Mouse (Mus musculus): Measurements from ENCODE around the gene Pcx. TPM values are rescaled to one million over a fixed set of nuclear protein-coding genes. Genes with fewer than 3 reads are reported as not detected.

The Pcx gene
- polyA plus RNA-seq, 1 experiment from 2014 or later = 11.6 TPM

- H3K4me3 ChIP-seq = no peak overlapping the region
- H3K9me3 ChIP-seq = no peaks in the 10 kb centered on the region
- peak overlapping the region; percentile 16 for H3K4me2 ChIP-seq
- H3K27me3 ChIP-seq (replicated peaks) = no peaks in the 10 kb centered on the region; the same call in 1 of the 2 replicates
- peak overlapping the region; percentile 63 for H3K27ac ChIP-seq (replicated peaks)
- H3K36me3 ChIP-seq = no peaks in the 10 kb centered on the region
- peaks cover 34% of the 10 kb centered on the region for H3K4me1 ChIP-seq
- WGBS = 63% methylated on average over 8 of the region's 8 CpGs
- H3K9ac ChIP-seq = no peak overlapping the region
- peak; percentile 56; the same call in 1 of the 2 replicates for ATAC-seq (ENCODE audit: extremely low read depth, insufficient number of reproducible peaks, low FRiP score, low TSS enrichment)
Observed at GRCm38 (mm10) chr19:4557796-4558569, 47.7 kb downstream of the Pcx start.

GRCm38 (mm10) chr19:4558570-4558955, 48.3 kb downstream of the Pcx start:
- peak overlapping the region; percentile 16 for H3K4me2 ChIP-seq
- H3K9ac ChIP-seq = no peak overlapping the region
- H3K27ac ChIP-seq (replicated peaks) = peak overlapping the region; percentile 63

GRCm38 (mm10) chr19:4559011-4559410, 48.7 kb downstream of the Pcx start:
- Histone ChIP-seq H3K9me3 (no peaks in the 10 kb centered on the region), H3K4me3 (no peak overlapping the region), H3K9ac (no peak overlapping the region), H3K4me1 (peaks cover 34% of the 10 kb centered on the region), H3K27me3 (replicated peaks) (no peaks in the 10 kb centered on the region; the same call in 1 of the 2 replicates), H3K4me2 (peak overlapping the region; percentile 16), H3K36me3 (no peaks in the 10 kb centered on the region), H3K27ac (replicated peaks) (peak overlapping the region; percentile 63)
- no peak for ATAC-seq (ENCODE audit: extremely low read depth, insufficient number of reproducible peaks, low FRiP score, low TSS enrichment)
- 46% methylated on average over 3 of the region's 3 CpGs for WGBS

More at GRCm38 (mm10) chr19:4558570-4558955, 48.3 kb downstream of the Pcx start:
- H3K27me3 ChIP-seq (replicated peaks) = no peaks in the 10 kb centered on the region; the same call in 1 of the 2 replicates
- peak; percentile 66 for ATAC-seq (ENCODE audit: extremely low read depth, insufficient number of reproducible peaks, low FRiP score, low TSS enrichment)
- 20% methylated on average over 3 of the region's 3 CpGs for WGBS
- no peak overlapping the region for H3K4me3 ChIP-seq
- H3K4me1 ChIP-seq = peaks cover 34% of the 10 kb centered on the region
- H3K36me3 ChIP-seq = no peaks in the 10 kb centered on the region
- no peaks in the 10 kb centered on the region for H3K9me3 ChIP-seq

- H3K36me3 ChIP-seq = no peaks in the 10 kb centered on the region
- H3K4me3 ChIP-seq = no peak overlapping the region
- WGBS = 78% methylated on average over 2 of the region's 2 CpGs
- peak overlapping the region; percentile 63 for H3K27ac ChIP-seq (replicated peaks)
- H3K9ac ChIP-seq = peak overlapping the region; percentile 37; the same call in 1 of the 2 replicates
- no peak for ATAC-seq (ENCODE audit: extremely low read depth, insufficient number of reproducible peaks, low FRiP score, low TSS enrichment)
- H3K9me3 ChIP-seq = no peaks in the 10 kb centered on the region
- peak overlapping the region; percentile 16; the same call in 1 of the 2 replicates for H3K4me2 ChIP-seq
- peaks cover 34% of the 10 kb centered on the region for H3K4me1 ChIP-seq
- no peaks in the 10 kb centered on the region; the same call in 1 of the 2 replicates for H3K27me3 ChIP-seq (replicated peaks)
Observed at GRCm38 (mm10) chr19:4559588-4559987, 49.3 kb downstream of the Pcx start.

- no peak for ATAC-seq (ENCODE audit: extremely low read depth, insufficient number of reproducible peaks, low FRiP score, low TSS enrichment)
- 74% methylated on average over 5 of the region's 5 CpGs for WGBS
- no peak overlapping the region; the same call in 1 of the 2 replicates for H3K27ac ChIP-seq (replicated peaks)
Observed at GRCm38 (mm10) chr19:4560205-4560604, 49.9 kb downstream of the Pcx start.

GRCm38 (mm10) chr19:4565678-4566077, 55.4 kb downstream of the Pcx start:
- H3K9ac ChIP-seq = no peak overlapping the region
- WGBS = 85% methylated on average over 5 of the region's 5 CpGs
- no peak overlapping the region for H3K4me3 ChIP-seq
- no peak overlapping the region for H3K27ac ChIP-seq (replicated peaks)
- no peak overlapping the region for H3K4me2 ChIP-seq
- no peaks in the 10 kb centered on the region for H3K9me3 ChIP-seq
- H3K36me3 ChIP-seq = no peaks in the 10 kb centered on the region
- H3K4me1 ChIP-seq = peaks cover 23% of the 10 kb centered on the region
- H3K27me3 ChIP-seq (replicated peaks) = no peaks in the 10 kb centered on the region
- no peak for ATAC-seq (ENCODE audit: extremely low read depth, insufficient number of reproducible peaks, low FRiP score, low TSS enrichment)

More at GRCm38 (mm10) chr19:4560205-4560604, 49.9 kb downstream of the Pcx start:
- Histone ChIP-seq H3K4me3 (no peak overlapping the region), H3K9me3 (no peaks in the 10 kb centered on the region), H3K4me1 (peaks cover 34% of the 10 kb centered on the region), H3K36me3 (no peaks in the 10 kb centered on the region), H3K9ac (no peak overlapping the region), H3K4me2 (no peak overlapping the region), H3K27me3 (replicated peaks) (no peaks in the 10 kb centered on the region; the same call in 1 of the 2 replicates)

GRCm38 (mm10) chr19:4566880-4567279, 56.6 kb downstream of the Pcx start:
- Histone ChIP-seq H3K4me3 (no peak overlapping the region), H3K27ac (replicated peaks) (no peak overlapping the region), H3K36me3 (no peaks in the 10 kb centered on the region), H3K4me2 (no peak overlapping the region), H3K9me3 (no peaks in the 10 kb centered on the region), H3K4me1 (peaks cover 23% of the 10 kb centered on the region), H3K9ac (no peak overlapping the region), H3K27me3 (replicated peaks) (no peaks in the 10 kb centered on the region)
- 75% methylated on average over 2 of the region's 2 CpGs for WGBS
- ATAC-seq (ENCODE audit: extremely low read depth, insufficient number of reproducible peaks, low FRiP score, low TSS enrichment) = no peak

GRCm38 (mm10) chr19:4567665-4568064, 57.4 kb downstream of the Pcx start:
- H3K27ac ChIP-seq (replicated peaks) = no peak overlapping the region
- H3K36me3 ChIP-seq = no peaks in the 10 kb centered on the region
- H3K4me1 ChIP-seq = peaks cover 23% of the 10 kb centered on the region
- ATAC-seq (ENCODE audit: extremely low read depth, insufficient number of reproducible peaks, low FRiP score, low TSS enrichment) = no peak
- no peaks in the 10 kb centered on the region for H3K27me3 ChIP-seq (replicated peaks)
- no peaks in the 10 kb centered on the region for H3K9me3 ChIP-seq
- no peak overlapping the region for H3K9ac ChIP-seq
- no peak overlapping the region for H3K4me2 ChIP-seq
- 71% methylated on average over 2 of the region's 2 CpGs for WGBS
- H3K4me3 ChIP-seq = no peak overlapping the region

GRCm38 (mm10) chr19:4568832-4569231, 58.6 kb downstream of the Pcx start:
- H3K4me1 ChIP-seq = peaks cover 23% of the 10 kb centered on the region
- no peaks in the 10 kb centered on the region for H3K27me3 ChIP-seq (replicated peaks)
- H3K9me3 ChIP-seq = no peaks in the 10 kb centered on the region
- H3K27ac ChIP-seq (replicated peaks) = peak overlapping the region; percentile 45
- WGBS = 26% methylated on average over 4 of the region's 4 CpGs
- no peak overlapping the region for H3K4me3 ChIP-seq
- no peak; the same call in 1 of the 2 replicates for ATAC-seq (ENCODE audit: extremely low read depth, insufficient number of reproducible peaks, low FRiP score, low TSS enrichment)
- H3K36me3 ChIP-seq = no peaks in the 10 kb centered on the region
- no peak overlapping the region for H3K4me2 ChIP-seq
- H3K9ac ChIP-seq = no peak overlapping the region

- Histone ChIP-seq H3K9ac (no peak overlapping the region), H3K4me3 (no peak overlapping the region), H3K4me1 (peaks cover 23% of the 10 kb centered on the region), H3K9me3 (no peaks in the 10 kb centered on the region), H3K36me3 (no peaks in the 10 kb centered on the region), H3K27me3 (replicated peaks) (no peaks in the 10 kb centered on the region), H3K4me2 (no peak overlapping the region), H3K27ac (replicated peaks) (peak overlapping the region; percentile 45; the same call in 1 of the 2 replicates)
- WGBS = 77% methylated on average over 17 of the region's 17 CpGs
- no peak for ATAC-seq (ENCODE audit: extremely low read depth, insufficient number of reproducible peaks, low FRiP score, low TSS enrichment)
Observed at GRCm38 (mm10) chr19:4569356-4570236, 59.3 kb downstream of the Pcx start.

- Histone ChIP-seq H3K9me3 (no peaks in the 10 kb centered on the region), H3K4me3 (no peak overlapping the region), H3K9ac (no peak overlapping the region), H3K36me3 (no peaks in the 10 kb centered on the region), H3K27me3 (replicated peaks) (no peaks in the 10 kb centered on the region), H3K27ac (replicated peaks) (no peak overlapping the region), H3K4me1 (peaks cover 23% of the 10 kb centered on the region), H3K4me2 (no peak overlapping the region)
- 81% methylated on average over 11 of the region's 11 CpGs for WGBS
- no peak for ATAC-seq (ENCODE audit: extremely low read depth, insufficient number of reproducible peaks, low FRiP score, low TSS enrichment)
Observed at GRCm38 (mm10) chr19:4570237-4570613, 60.0 kb downstream of the Pcx start.

Data from heart, embryonic 13.5 days (tissue).